Mouse (Mus musculus) midbrain, postnatal 0 days (tissue): ENCODE data around the gene Tctex1d2. TPM values are rescaled to one million over a fixed set of nuclear protein-coding genes. Genes with fewer than 3 reads are reported as not detected.

Experiments
- ATAC-seq: fragments of 200-750 bp; cut with Nextera tagmentation; 2 replicates; pipeline ENCODE4 v1.8.0; 2017; ENCODE audit warnings: moderate number of reproducible peaks, mild to moderate bottlenecking, moderate TSS enrichment, moderate library complexity; ENCODE audit not compliant: low FRiP score
- DNase-seq: peaks from one replicate; pipeline ENCODE4 v3.0.0-alpha.2; 2015; ENCODE audit warnings: low spot score
- H3K27ac ChIP-seq: fragments of 300-500 bp; sonication (generic); 2 replicates; pipeline ENCODE4 v1.5.1; 2014; ENCODE audit warnings: low read depth, mild to moderate bottlenecking, low read length, mixed read lengths
- H3K27me3 ChIP-seq: fragments of 300-500 bp; sonication (generic); 2 replicates; pipeline ENCODE4 v1.6.1; 2014; ENCODE audit warnings: low read length, control low read depth, mixed read lengths; ENCODE audit not compliant: insufficient read depth
- H3K36me3 ChIP-seq: fragments of 300-500 bp; sonication (generic); 2 replicates; pipeline ENCODE4 v1.6.1; 2014; ENCODE audit warnings: low read length, control low read depth, mixed read lengths; ENCODE audit not compliant: insufficient read depth
- H3K4me1 ChIP-seq: fragments of 300-500 bp; sonication (generic); 2 replicates; pipeline ENCODE4 v1.6.1; 2014; ENCODE audit warnings: mild to moderate bottlenecking, control low read depth, antibody characterized with exemption, low read length, mixed read lengths; ENCODE audit not compliant: insufficient read depth
- H3K4me2 ChIP-seq: fragments of 300-500 bp; sonication (generic); 2 replicates; pipeline ENCODE4 v1.6.1; 2014; ENCODE audit warnings: low read depth, mild to moderate bottlenecking, low read length, mixed read lengths; ENCODE audit not compliant: poor library complexity, severe bottlenecking
- H3K4me3 ChIP-seq: fragments of 300-500 bp; sonication (generic); 2 replicates; pipeline ENCODE4 v1.5.1; 2014; ENCODE audit warnings: low read depth, mild to moderate bottlenecking, low read length, moderate library complexity
- H3K9ac ChIP-seq: fragments of 300-500 bp; sonication (generic); replicated peaks from 2 replicates; pipeline ENCODE4 v1.6.1; 2014; ENCODE audit warnings: mild to moderate bottlenecking, low read length, moderate library complexity, mixed read lengths; ENCODE audit not compliant: poor library complexity, severe bottlenecking
- H3K9me3 ChIP-seq: fragments of 300-500 bp; sonication (generic); 2 replicates; pipeline ENCODE4 v1.6.1; 2016; ENCODE audit warnings: low read length, control low read depth
- CTCF ChIP-seq: IDR thresholded peaks from 2 replicates; pipeline ENCODE4 v1.5.1; 2016; ENCODE audit warnings: antibody characterized with exemption, mild to moderate bottlenecking
- WGBS: fragments of 180-500 bp; shearing (Covaris S2); extraction: QIAGEN DNeasy Blood & Tissue Kit; methylation state at CpG from one replicate; pipeline ENCODE4 v1.1.7; 2014; 5-methylcytosine and 5-hydroxymethylcytosine counted together
- polyA plus RNA-seq: library from polyadenylated mRNA; unstranded; fragments of >200 nt; fragmentation: Nextera tagmentation; extraction: Ambion mirVana; gene quantifications from 2 replicates; pipeline ENCODE4 v1.2.1, GENCODE M21; 2015
- total RNA-seq: library from RNA; depleted of rRNA; stranded (reverse); fragments of >200 nt; gene quantifications from 2 replicates; pipeline ENCODE4 v1.2.3, GENCODE M21; 2014

Tctex1d2 gene
- total and polyA plus RNA-seq, 2 experiments from 2014 or later, result 18.1 to 56.7 TPM

- no peak for ATAC-seq
- no peak overlapping the region for H3K4me3 ChIP-seq
- H3K36me3 ChIP-seq, result no peaks in the 10 kb centered on the region
- no peaks in the 10 kb centered on the region for H3K9me3 ChIP-seq
- WGBS, result 96% methylated on average over 1 of the region's 1 CpGs
- H3K4me1 ChIP-seq, result no peaks in the 10 kb centered on the region
- no peak overlapping the region for H3K9ac ChIP-seq
- TF ChIP-seq CTCF, result no peak
- H3K4me2 ChIP-seq, result no peak overlapping the region
- DNase-seq, result no peak
- no peak overlapping the region for H3K27ac ChIP-seq
- H3K27me3 ChIP-seq, result no peaks in the 10 kb centered on the region
Observed at GRCm38 (mm10) chr16:32445558-32445957, 26.1 kb downstream of the Tctex1d2 start.

GRCm38 (mm10) chr16:32446563-32447138 lies 27.1 kb downstream of the Tctex1d2 start:
- WGBS, result 86% methylated on average over 2 of the region's 2 CpGs
- ATAC-seq (no peak), DNase-seq (no peak)
- Histone ChIP-seq H3K4me2 (no peak overlapping the region), H3K27me3 (no peaks in the 10 kb centered on the region), H3K36me3 (no peaks in the 10 kb centered on the region), H3K9me3 (no peaks in the 10 kb centered on the region), H3K4me1 (no peaks in the 10 kb centered on the region), H3K4me3 (no peak overlapping the region), H3K9ac (no peak overlapping the region), H3K27ac (no peak overlapping the region)
- no peak for TF ChIP-seq CTCF

- Histone ChIP-seq H3K27ac (no peak overlapping the region), H3K36me3 (peaks cover 12% of the 10 kb centered on the region; the same call in 1 of the 2 replicates), H3K27me3 (no peaks in the 10 kb centered on the region), H3K9ac (no peak overlapping the region), H3K4me3 (no peak overlapping the region), H3K9me3 (no peaks in the 10 kb centered on the region), H3K4me1 (no peaks in the 10 kb centered on the region), H3K4me2 (no peak overlapping the region)
- DNase-seq (no peak), ATAC-seq (no peak)
- no peak for TF ChIP-seq CTCF
- 88% methylated on average over 3 of the region's 3 CpGs for WGBS
Observed at GRCm38 (mm10) chr16:32449665-32450064, 30.2 kb downstream of the Tctex1d2 start.

GRCm38 (mm10) chr16:32450133-32450532 lies 30.6 kb downstream of the Tctex1d2 start:
- Histone ChIP-seq H3K4me2 (no peak overlapping the region), H3K4me3 (no peak overlapping the region), H3K9me3 (no peaks in the 10 kb centered on the region), H3K27ac (no peak overlapping the region), H3K4me1 (no peaks in the 10 kb centered on the region), H3K27me3 (no peaks in the 10 kb centered on the region), H3K36me3 (peaks cover 15% of the 10 kb centered on the region; the same call in 1 of the 2 replicates), H3K9ac (no peak overlapping the region)
- DNase-seq (no peak), ATAC-seq (no peak)
- no peak for TF ChIP-seq CTCF
- 98% methylated on average over 2 of the region's 2 CpGs for WGBS

GRCm38 (mm10) chr16:32453102-32453501 lies 33.6 kb downstream of the Tctex1d2 start:
- TF ChIP-seq CTCF, result no peak
- peaks cover 22% of the 10 kb centered on the region; the same call in 1 of the 2 replicates for H3K36me3 ChIP-seq
- no peaks in the 10 kb centered on the region for H3K9me3 ChIP-seq
- H3K27me3 ChIP-seq, result no peaks in the 10 kb centered on the region
- no peaks in the 10 kb centered on the region for H3K4me1 ChIP-seq
- H3K9ac ChIP-seq, result no peak overlapping the region
- ATAC-seq (no peak), DNase-seq (no peak)
- no peak overlapping the region for H3K4me2 ChIP-seq
- no peak overlapping the region for H3K4me3 ChIP-seq
- WGBS, result 95% methylated on average over 8 of the region's 8 CpGs
- no peak overlapping the region for H3K27ac ChIP-seq

GRCm38 (mm10) chr16:32454646-32455045 lies 35.1 kb downstream of the Tctex1d2 start:
- TF ChIP-seq CTCF, result no peak
- H3K4me3 ChIP-seq, result no peak overlapping the region
- peaks cover 22% of the 10 kb centered on the region; the same call in 1 of the 2 replicates for H3K36me3 ChIP-seq
- no peak overlapping the region for H3K9ac ChIP-seq
- DNase-seq, result no peak
- WGBS, result 89% methylated on average over 5 of the region's 5 CpGs
- no peak for ATAC-seq
- H3K4me2 ChIP-seq, result no peak overlapping the region
- no peaks in the 10 kb centered on the region for H3K27me3 ChIP-seq
- no peaks in the 10 kb centered on the region for H3K4me1 ChIP-seq
- no peaks in the 10 kb centered on the region for H3K9me3 ChIP-seq
- no peak overlapping the region for H3K27ac ChIP-seq
